Mouse (Mus musculus): Measurements from ENCODE around the gene Slc25a44. TPM values are rescaled to one million over a fixed set of nuclear protein-coding genes. Genes with fewer than 3 reads are reported as not detected.

Slc25a44 gene
- polyA plus RNA-seq, 2 experiments: 19.1 to 21.2 TPM

GRCm38 (mm10) chr3:88365705-88366361, 59.1 kb downstream of the Slc25a44 start:
- H3K27me3 ChIP-seq (ENCODE audit: control insufficient read depth, insufficient read depth, low read length): peaks cover 16% of the 10 kb centered on the region
- TF ChIP-seq POLR2A (IDR thresholded peaks at IDR 0.05; ENCODE audit: borderline replicate concordance, extremely low read depth, insufficient read depth, insufficient read length): no peak

GRCm38 (mm10) chr3:88364337-88364736, 60.6 kb downstream of the Slc25a44 start, which contains the start of gene Paqr6:
Paqr6 (plus strand) TSS chr3:88364584.
- ATAC-seq (ENCODE audit: low FRiP score, low read depth): 0 out of 2 replicates have a peak, but pooled peaks have one; percentile 31
- peak within 1 kb of the TSS; percentile 24 for H3K4me3 ChIP-seq (replicated peaks; ENCODE audit: low read length)

More at GRCm38 (mm10) chr3:88365705-88366361, 59.1 kb downstream of the Slc25a44 start:
- Histone ChIP-seq H3K4me3 (replicated peaks; ENCODE audit: low read length) (no peak overlapping the region), H3K36me3 (ENCODE audit: control insufficient read depth, insufficient read depth, low read length) (peaks cover 15% of the 10 kb centered on the region), H3K4me1 (ENCODE audit: control insufficient read depth, insufficient read depth, low read length) (0 out of 2 replicates have a peak, but pooled peaks cover 5% of the 10 kb centered on the region), H3K4me2 (replicated peaks; ENCODE audit: low read depth, low read length, severe bottlenecking) (no peak overlapping the region), H3K9ac (ENCODE audit: low read depth, low read length, severe bottlenecking) (no peak overlapping the region), H3K9me3 (ENCODE audit: control insufficient read depth, low read length) (peaks cover 8% of the 10 kb centered on the region; the same call in 1 of the 2 replicates), H3K27ac (replicated peaks; ENCODE audit: low read depth, low read length) (no peak overlapping the region)
- DNase-seq (ENCODE audit: low spot score): no peak
- WGBS: 37% methylated on average over 33 of the region's 34 CpGs
- no peak for ATAC-seq (ENCODE audit: low FRiP score, low read depth)

GRCm38 (mm10) chr3:88363700-88364099, 61.2 kb downstream of the Slc25a44 start:
- no peak for ATAC-seq (ENCODE audit: low FRiP score, low read depth)
- Histone ChIP-seq H3K4me2 (replicated peaks; ENCODE audit: low read depth, low read length, severe bottlenecking) (no peak overlapping the region), H3K9ac (ENCODE audit: low read depth, low read length, severe bottlenecking) (0 out of 2 replicates have a peak overlapping the region, but pooled peaks have one; percentile 16), H3K27ac (replicated peaks; ENCODE audit: low read depth, low read length) (0 out of 2 replicates have a peak overlapping the region, but pooled peaks have one; percentile 7), H3K27me3 (ENCODE audit: control insufficient read depth, insufficient read depth, low read length) (peaks cover 16% of the 10 kb centered on the region), H3K36me3 (ENCODE audit: control insufficient read depth, insufficient read depth, low read length) (peaks cover 37% of the 10 kb centered on the region), H3K4me1 (ENCODE audit: control insufficient read depth, insufficient read depth, low read length) (0 out of 2 replicates have a peak, but pooled peaks cover 5% of the 10 kb centered on the region), H3K4me3 (replicated peaks; ENCODE audit: low read length) (no peak overlapping the region), H3K9me3 (ENCODE audit: control insufficient read depth, low read length) (no peaks in the 10 kb centered on the region)
- TF ChIP-seq POLR2A (IDR thresholded peaks at IDR 0.05; ENCODE audit: borderline replicate concordance, extremely low read depth, insufficient read depth, insufficient read length): no peak
- WGBS: 62% methylated on average over 4 of the region's 4 CpGs
- DNase-seq (ENCODE audit: low spot score): no peak

More at GRCm38 (mm10) chr3:88364337-88364736, 60.6 kb downstream of the Slc25a44 start, which contains the start of gene Paqr6:
- DNase-seq (ENCODE audit: low spot score): peak; percentile 52
- H3K9me3 ChIP-seq (ENCODE audit: control insufficient read depth, low read length): no peaks in the 10 kb centered on the region
- H3K27ac ChIP-seq (replicated peaks; ENCODE audit: low read depth, low read length): 0 out of 2 replicates have a peak within 1 kb of the TSS, but pooled peaks have one; percentile 7
- peaks cover 30% of the 10 kb centered on the region for H3K36me3 ChIP-seq (ENCODE audit: control insufficient read depth, insufficient read depth, low read length)
- 0 out of 2 replicates have a peak, but pooled peaks cover 5% of the 10 kb centered on the region for H3K4me1 ChIP-seq (ENCODE audit: control insufficient read depth, insufficient read depth, low read length)
- peaks cover 16% of the 10 kb centered on the region for H3K27me3 ChIP-seq (ENCODE audit: control insufficient read depth, insufficient read depth, low read length)
- no peak for TF ChIP-seq POLR2A (IDR thresholded peaks at IDR 0.05; ENCODE audit: borderline replicate concordance, extremely low read depth, insufficient read depth, insufficient read length)
- H3K4me2 ChIP-seq (replicated peaks; ENCODE audit: low read depth, low read length, severe bottlenecking): peak within 1 kb of the TSS; percentile 40
- H3K9ac ChIP-seq (ENCODE audit: low read depth, low read length, severe bottlenecking): peak within 1 kb of the TSS; percentile 22; the same call in 1 of the 2 replicates
- WGBS: 2% methylated on average over 15 of the region's 16 CpGs

GRCm38 (mm10) chr3:88361612-88362313, 63.2 kb downstream of the Slc25a44 start:
- WGBS: 93% methylated on average over 2 of the region's 2 CpGs
- no peak for DNase-seq (ENCODE audit: low spot score)
- TF ChIP-seq POLR2A (IDR thresholded peaks at IDR 0.05; ENCODE audit: borderline replicate concordance, extremely low read depth, insufficient read depth, insufficient read length): no peak
- H3K27me3 ChIP-seq (ENCODE audit: control insufficient read depth, insufficient read depth, low read length): peaks cover 16% of the 10 kb centered on the region
- no peak overlapping the region for H3K27ac ChIP-seq (replicated peaks; ENCODE audit: low read depth, low read length)
- no peak overlapping the region for H3K4me3 ChIP-seq (replicated peaks; ENCODE audit: low read length)
- H3K9me3 ChIP-seq (ENCODE audit: control insufficient read depth, low read length): no peaks in the 10 kb centered on the region
- peaks cover 56% of the 10 kb centered on the region for H3K36me3 ChIP-seq (ENCODE audit: control insufficient read depth, insufficient read depth, low read length)
- no peak overlapping the region for H3K4me2 ChIP-seq (replicated peaks; ENCODE audit: low read depth, low read length, severe bottlenecking)
- H3K4me1 ChIP-seq (ENCODE audit: control insufficient read depth, insufficient read depth, low read length): 0 out of 2 replicates have a peak, but pooled peaks cover 5% of the 10 kb centered on the region
- no peak overlapping the region for H3K9ac ChIP-seq (ENCODE audit: low read depth, low read length, severe bottlenecking)
- no peak for ATAC-seq (ENCODE audit: low FRiP score, low read depth)

- Histone ChIP-seq H3K4me3 (replicated peaks; ENCODE audit: low read length) (no peak overlapping the region), H3K36me3 (ENCODE audit: control insufficient read depth, insufficient read depth, low read length) (peaks cover 62% of the 10 kb centered on the region), H3K9me3 (ENCODE audit: control insufficient read depth, low read length) (no peaks in the 10 kb centered on the region), H3K4me2 (replicated peaks; ENCODE audit: low read depth, low read length, severe bottlenecking) (no peak overlapping the region), H3K27me3 (ENCODE audit: control insufficient read depth, insufficient read depth, low read length) (peaks cover 14% of the 10 kb centered on the region), H3K9ac (ENCODE audit: low read depth, low read length, severe bottlenecking) (no peak overlapping the region), H3K4me1 (ENCODE audit: control insufficient read depth, insufficient read depth, low read length) (0 out of 2 replicates have a peak, but pooled peaks cover 5% of the 10 kb centered on the region), H3K27ac (replicated peaks; ENCODE audit: low read depth, low read length) (no peak overlapping the region)
- 65% methylated on average over 6 of the region's 6 CpGs for WGBS
- TF ChIP-seq POLR2A (IDR thresholded peaks at IDR 0.05; ENCODE audit: borderline replicate concordance, extremely low read depth, insufficient read depth, insufficient read length): no peak
- DNase-seq (ENCODE audit: low spot score): no peak
- no peak for ATAC-seq (ENCODE audit: low FRiP score, low read depth)
Measured at GRCm38 (mm10) chr3:88361096-88361495, 63.8 kb downstream of the Slc25a44 start.

Small RNA genes within 50 kb of the gene (microRNA-seq; reads per million reads assigned to microRNA genes)
- not detected for gene Mir7011

Other genes starting within 250 kb of the Slc25a44 start
- gene Rhbg, start 170.4 kb downstream of the Slc25a44 start, polyA plus RNA-seq (2012; rRNA removed): 10.5 and 11.0 TPM in 2 replicates
- gene Rhbg, start 170.4 kb downstream of the Slc25a44 start, polyA plus RNA-seq (2014; fragmentation: Nextera tagmentation; extraction: Ambion mirVana): 17.0 and 17.2 TPM in 2 replicates
- 0.77 TPM in 1 of 2 replicates, not detected in the other for gene Gm38392, start 137.9 kb downstream of the Slc25a44 start, polyA plus RNA-seq (2012; rRNA removed)
- gene Gm38392, start 137.9 kb downstream of the Slc25a44 start, polyA plus RNA-seq (2014; fragmentation: Nextera tagmentation; extraction: Ambion mirVana): 0.65 and 5.4 TPM in 2 replicates
- gene Tsacc, start 128.1 kb downstream of the Slc25a44 start, polyA plus RNA-seq (2012; rRNA removed): 4.3 and 8.6 TPM in 2 replicates
- 9.4 and 14.3 TPM in 2 replicates for gene Tsacc, start 128.1 kb downstream of the Slc25a44 start, polyA plus RNA-seq (2014; fragmentation: Nextera tagmentation; extraction: Ambion mirVana)
- gene Cct3, start 128.0 kb downstream of the Slc25a44 start, polyA plus RNA-seq (2012; rRNA removed): 285 and 326 TPM in 2 replicates
- gene Cct3, start 128.0 kb downstream of the Slc25a44 start, polyA plus RNA-seq (2014; fragmentation: Nextera tagmentation; extraction: Ambion mirVana): 476 and 516 TPM in 2 replicates
- gene Glmp, start 100.1 kb downstream of the Slc25a44 start, polyA plus RNA-seq (2012; rRNA removed): 131 and 152 TPM in 2 replicates
- gene Glmp, start 100.1 kb downstream of the Slc25a44 start, polyA plus RNA-seq (2014; fragmentation: Nextera tagmentation; extraction: Ambion mirVana): 127 and 130 TPM in 2 replicates
- 14.3 and 14.4 TPM in 2 replicates for gene Tmem79, start 89.0 kb downstream of the Slc25a44 start, polyA plus RNA-seq (2012; rRNA removed)
- gene Tmem79, start 89.0 kb downstream of the Slc25a44 start, polyA plus RNA-seq (2014; fragmentation: Nextera tagmentation; extraction: Ambion mirVana): 19.2 and 22.3 TPM in 2 replicates
- 83.3 and 88.1 TPM in 2 replicates for gene Smg5, start 88.9 kb downstream of the Slc25a44 start, polyA plus RNA-seq (2012; rRNA removed)
- 33.8 and 40.1 TPM in 2 replicates for gene Smg5, start 88.9 kb downstream of the Slc25a44 start, polyA plus RNA-seq (2014; fragmentation: Nextera tagmentation; extraction: Ambion mirVana)
- 15.9 and 17.2 TPM in 2 replicates for gene Paqr6, start 60.6 kb downstream of the Slc25a44 start, polyA plus RNA-seq (2012; rRNA removed)
- 13.9 and 15.1 TPM in 2 replicates for gene Paqr6, start 60.6 kb downstream of the Slc25a44 start, polyA plus RNA-seq (2014; fragmentation: Nextera tagmentation; extraction: Ambion mirVana)
- 2.0 and 2.2 TPM in 2 replicates for gene Bglap3, start 52.4 kb downstream of the Slc25a44 start, polyA plus RNA-seq (2012; rRNA removed)
- gene Bglap3, start 52.4 kb downstream of the Slc25a44 start, polyA plus RNA-seq (2014; fragmentation: Nextera tagmentation; extraction: Ambion mirVana): 1.7 and 2.5 TPM in 2 replicates
- gene Bglap2, start 46.4 kb downstream of the Slc25a44 start, polyA plus RNA-seq (2012; rRNA removed): 0.52 and 0.60 TPM in 2 replicates
- 0.77 and 1.9 TPM in 2 replicates for gene Bglap2, start 46.4 kb downstream of the Slc25a44 start, polyA plus RNA-seq (2014; fragmentation: Nextera tagmentation; extraction: Ambion mirVana)
- gene Bglap, start 40.7 kb downstream of the Slc25a44 start, polyA plus RNA-seq (2012; rRNA removed): 0.94 and 1.00 TPM in 2 replicates
- gene Bglap, start 40.7 kb downstream of the Slc25a44 start, polyA plus RNA-seq (2014; fragmentation: Nextera tagmentation; extraction: Ambion mirVana): 1.7 and 3.1 TPM in 2 replicates
- gene Pmf1, start 14.8 kb downstream of the Slc25a44 start, polyA plus RNA-seq (2012; rRNA removed): 99.9 and 108 TPM in 2 replicates
- gene Pmf1, start 14.8 kb downstream of the Slc25a44 start, polyA plus RNA-seq (2014; fragmentation: Nextera tagmentation; extraction: Ambion mirVana): 109 and 114 TPM in 2 replicates
- 13.5 and 16.0 TPM in 2 replicates for gene Sema4a, start 36.0 kb upstream of the Slc25a44 start, polyA plus RNA-seq (2012; rRNA removed)
- gene Sema4a, start 36.0 kb upstream of the Slc25a44 start, polyA plus RNA-seq (2014; fragmentation: Nextera tagmentation; extraction: Ambion mirVana): 12.9 and 14.4 TPM in 2 replicates
- gene Lmna, start 84.8 kb upstream of the Slc25a44 start, polyA plus RNA-seq (2012; rRNA removed): 238 and 364 TPM in 2 replicates
- 378 and 402 TPM in 2 replicates for gene Lmna, start 84.8 kb upstream of the Slc25a44 start, polyA plus RNA-seq (2014; fragmentation: Nextera tagmentation; extraction: Ambion mirVana)
- 49.3 and 60.8 TPM in 2 replicates for gene Mex3a, start 107.3 kb upstream of the Slc25a44 start, polyA plus RNA-seq (2012; rRNA removed)
- gene Mex3a, start 107.3 kb upstream of the Slc25a44 start, polyA plus RNA-seq (2014; fragmentation: Nextera tagmentation; extraction: Ambion mirVana): 26.7 and 33.1 TPM in 2 replicates
- 27.0 and 35.0 TPM in 2 replicates for gene Rab25, start 123.2 kb upstream of the Slc25a44 start, polyA plus RNA-seq (2012; rRNA removed)
- 52.7 and 70.4 TPM in 2 replicates for gene Rab25, start 123.2 kb upstream of the Slc25a44 start, polyA plus RNA-seq (2014; fragmentation: Nextera tagmentation; extraction: Ambion mirVana)
- 92.5 and 117 TPM in 2 replicates for gene Lamtor2, start 127.9 kb upstream of the Slc25a44 start, polyA plus RNA-seq (2012; rRNA removed)
- gene Lamtor2, start 127.9 kb upstream of the Slc25a44 start, polyA plus RNA-seq (2014; fragmentation: Nextera tagmentation; extraction: Ambion mirVana): 100 and 103 TPM in 2 replicates
- gene Ubqln4, start 128.6 kb upstream of the Slc25a44 start, polyA plus RNA-seq (2012; rRNA removed): 90.4 and 112 TPM in 2 replicates
- gene Ubqln4, start 128.6 kb upstream of the Slc25a44 start, polyA plus RNA-seq (2014; fragmentation: Nextera tagmentation; extraction: Ambion mirVana): 52.5 and 57.8 TPM in 2 replicates
- gene Ssr2, start 150.7 kb upstream of the Slc25a44 start, polyA plus RNA-seq (2012; rRNA removed): 422 and 466 TPM in 2 replicates
- gene Ssr2, start 150.7 kb upstream of the Slc25a44 start, polyA plus RNA-seq (2014; fragmentation: Nextera tagmentation; extraction: Ambion mirVana): 307 and 325 TPM in 2 replicates
- gene Arhgef2, start 180.8 kb upstream of the Slc25a44 start, polyA plus RNA-seq (2012; rRNA removed): 81.9 and 105 TPM in 2 replicates
- gene Arhgef2, start 180.8 kb upstream of the Slc25a44 start, polyA plus RNA-seq (2014; fragmentation: Nextera tagmentation; extraction: Ambion mirVana): 84.7 and 94.8 TPM in 2 replicates
- not detected in 2 replicates for gene Rxfp4, start 228.0 kb upstream of the Slc25a44 start, polyA plus RNA-seq (2012; rRNA removed)
- 0.15 TPM in 1 of 2 replicates, not detected in the other for gene Rxfp4, start 228.0 kb upstream of the Slc25a44 start, polyA plus RNA-seq (2014; fragmentation: Nextera tagmentation; extraction: Ambion mirVana)

Measured in limb, embryonic 14.5 days (tissue).